Mouse (Mus musculus): ENCODE measurements around the gene Akap10. TPM values are rescaled to one million over a fixed set of nuclear protein-coding genes. Genes with fewer than 3 reads are reported as not detected.

Gene Akap10
- polyA plus RNA-seq, 1 experiment from 2014 or later, result 19.6 TPM

GRCm38 (mm10) chr11:61957296-61957813 lies 27.3 kb upstream of the Akap10 start:
- Histone ChIP-seq H3K27me3 (peaks cover 26% of the 10 kb centered on the region), H3K36me3 (replicated peaks) (no peaks in the 10 kb centered on the region), H3K4me1 (no peaks in the 10 kb centered on the region; the same call in 1 of the 2 replicates), H3K9ac (peak overlapping the region; percentile 68), H3K27ac (no peak overlapping the region), H3K4me2 (peak overlapping the region; percentile 100), H3K9me3 (no peaks in the 10 kb centered on the region), H3K4me3 (replicated peaks) (peak overlapping the region; percentile 72)
- ATAC-seq (ENCODE audit: low FRiP score), result no peak; the same call in 1 of the 2 replicates
- WGBS, result 6% methylated on average over 25 of the region's 25 CpGs

- Histone ChIP-seq H3K4me1 (no peaks in the 10 kb centered on the region; the same call in 1 of the 2 replicates), H3K9me3 (no peaks in the 10 kb centered on the region), H3K27me3 (peaks cover 26% of the 10 kb centered on the region), H3K4me3 (replicated peaks) (peak within 1 kb of the TSS; percentile 72), H3K9ac (peak within 1 kb of the TSS; percentile 68), H3K27ac (no peak within 1 kb of the TSS), H3K36me3 (replicated peaks) (no peaks in the 10 kb centered on the region), H3K4me2 (peak within 1 kb of the TSS; percentile 100)
- under 1% methylated on average over 54 of the region's 58 CpGs for WGBS
- ATAC-seq (ENCODE audit: low FRiP score), result peak; percentile 95
Observed at GRCm38 (mm10) chr11:61956572-61957295, 26.7 kb upstream of the Akap10 start, which contains the start of gene Specc1. Gene Specc1, plus strand, starts transcription at chr11:61956763.

- no peak overlapping the region; the same call in 1 of the 2 replicates for H3K4me3 ChIP-seq (replicated peaks)
- peak overlapping the region; percentile 100; the same call in 1 of the 2 replicates for H3K4me2 ChIP-seq
- no peak overlapping the region for H3K9ac ChIP-seq
- no peaks in the 10 kb centered on the region; the same call in 1 of the 2 replicates for H3K4me1 ChIP-seq
- H3K36me3 ChIP-seq (replicated peaks), result no peaks in the 10 kb centered on the region
- ATAC-seq (ENCODE audit: low FRiP score), result no peak
- no peak overlapping the region for H3K27ac ChIP-seq
- H3K27me3 ChIP-seq, result peaks cover 26% of the 10 kb centered on the region
- H3K9me3 ChIP-seq, result no peaks in the 10 kb centered on the region
- WGBS, result 86% methylated on average over 6 of the region's 6 CpGs
Observed at GRCm38 (mm10) chr11:61955951-61956350, 25.9 kb upstream of the Akap10 start.

GRCm38 (mm10) chr11:61955136-61955535 lies 25.1 kb upstream of the Akap10 start:
- no peaks in the 10 kb centered on the region for H3K9me3 ChIP-seq
- no peak for ATAC-seq (ENCODE audit: low FRiP score)
- WGBS, result 85% methylated on average over 6 of the region's 6 CpGs

GRCm38 (mm10) chr11:61950632-61951031 lies 20.6 kb upstream of the Akap10 start:
- 16% methylated on average over 10 of the region's 10 CpGs for WGBS
- Histone ChIP-seq H3K4me3 (replicated peaks) (no peak overlapping the region), H3K27me3 (no peaks in the 10 kb centered on the region), H3K9me3 (no peaks in the 10 kb centered on the region), H3K4me2 (no peak overlapping the region), H3K36me3 (replicated peaks) (no peaks in the 10 kb centered on the region), H3K27ac (no peak overlapping the region), H3K9ac (no peak overlapping the region), H3K4me1 (no peaks in the 10 kb centered on the region)
- ATAC-seq (ENCODE audit: low FRiP score), result no peak

More at GRCm38 (mm10) chr11:61955136-61955535, 25.1 kb upstream of the Akap10 start:
- H3K4me2 ChIP-seq, result no peak overlapping the region
- H3K27me3 ChIP-seq, result peaks cover 22% of the 10 kb centered on the region
- no peak overlapping the region for H3K27ac ChIP-seq
- H3K36me3 ChIP-seq (replicated peaks), result no peaks in the 10 kb centered on the region
- no peaks in the 10 kb centered on the region; the same call in 1 of the 2 replicates for H3K4me1 ChIP-seq
- no peak overlapping the region for H3K9ac ChIP-seq
- H3K4me3 ChIP-seq (replicated peaks), result no peak overlapping the region

GRCm38 (mm10) chr11:61949315-61949714 lies 19.3 kb upstream of the Akap10 start:
- Histone ChIP-seq H3K4me2 (no peak overlapping the region), H3K9ac (no peak overlapping the region), H3K36me3 (replicated peaks) (no peaks in the 10 kb centered on the region), H3K4me3 (replicated peaks) (no peak overlapping the region), H3K27me3 (no peaks in the 10 kb centered on the region), H3K4me1 (no peaks in the 10 kb centered on the region), H3K9me3 (no peaks in the 10 kb centered on the region), H3K27ac (no peak overlapping the region)
- whole genome bisulfite sequencing, result under 1% methylated on average over 3 of the region's 3 CpGs
- no peak for ATAC-seq (ENCODE audit: low FRiP score)

- Histone ChIP-seq H3K27me3 (no peaks in the 10 kb centered on the region), H3K36me3 (replicated peaks) (no peaks in the 10 kb centered on the region), H3K27ac (no peak overlapping the region), H3K9me3 (no peaks in the 10 kb centered on the region), H3K9ac (no peak overlapping the region), H3K4me2 (no peak overlapping the region), H3K4me3 (replicated peaks) (no peak overlapping the region), H3K4me1 (no peaks in the 10 kb centered on the region)
- ATAC-seq (ENCODE audit: low FRiP score), result no peak
- 97% methylated on average over 4 of the region's 4 CpGs for WGBS
Observed at GRCm38 (mm10) chr11:61946608-61947007, 16.6 kb upstream of the Akap10 start.

GRCm38 (mm10) chr11:61944417-61944816 lies 14.4 kb upstream of the Akap10 start:
- 83% methylated on average over 9 of the region's 9 CpGs for whole genome bisulfite sequencing
- no peaks in the 10 kb centered on the region for H3K36me3 ChIP-seq (replicated peaks)
- H3K27me3 ChIP-seq, result no peaks in the 10 kb centered on the region
- no peak overlapping the region for H3K4me2 ChIP-seq
- H3K4me3 ChIP-seq (replicated peaks), result no peak overlapping the region
- H3K4me1 ChIP-seq, result no peaks in the 10 kb centered on the region
- H3K9ac ChIP-seq, result no peak overlapping the region
- no peak for ATAC-seq (ENCODE audit: low FRiP score)
- H3K27ac ChIP-seq, result no peak overlapping the region
- no peaks in the 10 kb centered on the region for H3K9me3 ChIP-seq

GRCm38 (mm10) chr11:61942903-61943302 lies 12.9 kb upstream of the Akap10 start:
- Histone ChIP-seq H3K4me2 (no peak overlapping the region), H3K4me3 (replicated peaks) (no peak overlapping the region), H3K4me1 (no peaks in the 10 kb centered on the region), H3K9me3 (no peaks in the 10 kb centered on the region), H3K9ac (no peak overlapping the region), H3K27ac (no peak overlapping the region), H3K27me3 (no peaks in the 10 kb centered on the region), H3K36me3 (replicated peaks) (no peaks in the 10 kb centered on the region)
- 88% methylated on average over 2 of the region's 2 CpGs for WGBS
- no peak for ATAC-seq (ENCODE audit: low FRiP score)

GRCm38 (mm10) chr11:61937761-61938160 lies 7.7 kb upstream of the Akap10 start:
- no peak overlapping the region for H3K27ac ChIP-seq
- no peaks in the 10 kb centered on the region for H3K36me3 ChIP-seq (replicated peaks)
- no peaks in the 10 kb centered on the region for H3K4me1 ChIP-seq
- WGBS, result 81% methylated on average over 1 of the region's 1 CpGs
- H3K4me2 ChIP-seq, result no peak overlapping the region
- H3K4me3 ChIP-seq (replicated peaks), result no peak overlapping the region
- ATAC-seq (ENCODE audit: low FRiP score), result no peak
- H3K9ac ChIP-seq, result no peak overlapping the region
- H3K27me3 ChIP-seq, result no peaks in the 10 kb centered on the region
- no peaks in the 10 kb centered on the region for H3K9me3 ChIP-seq

- peak overlapping the region; percentile 92 for H3K9ac ChIP-seq
- H3K27ac ChIP-seq, result peak overlapping the region; percentile 95
- H3K36me3 ChIP-seq (replicated peaks), result no peaks in the 10 kb centered on the region
- ATAC-seq (ENCODE audit: low FRiP score), result peak; percentile 21; the same call in 1 of the 2 replicates
- H3K4me1 ChIP-seq, result peaks cover 19% of the 10 kb centered on the region
- no peaks in the 10 kb centered on the region for H3K27me3 ChIP-seq
- peak overlapping the region; percentile 71 for H3K4me2 ChIP-seq
- peak overlapping the region; percentile 88 for H3K4me3 ChIP-seq (replicated peaks)
- H3K9me3 ChIP-seq, result no peaks in the 10 kb centered on the region
- WGBS, result 18% methylated on average over 11 of the region's 11 CpGs
Observed at GRCm38 (mm10) chr11:61930640-61931586, 861 bp upstream of the Akap10 start.

Measured in forebrain, embryonic 12.5 days (tissue).